Mouse (Mus musculus): ENCODE measurements around the gene Rps6ka2. TPM values are rescaled to one million over a fixed set of nuclear protein-coding genes. Genes with fewer than 3 reads are reported as not detected.
"Not testable (repeated sequence)": the region's sequence is repeated elsewhere in the genome, so short reads cannot be mapped to it uniquely, and the experiment has no call there.

Gene Rps6ka2
- polyA plus RNA-seq, 1 experiment from 2014 or later, result 12.9 TPM

DNA sequence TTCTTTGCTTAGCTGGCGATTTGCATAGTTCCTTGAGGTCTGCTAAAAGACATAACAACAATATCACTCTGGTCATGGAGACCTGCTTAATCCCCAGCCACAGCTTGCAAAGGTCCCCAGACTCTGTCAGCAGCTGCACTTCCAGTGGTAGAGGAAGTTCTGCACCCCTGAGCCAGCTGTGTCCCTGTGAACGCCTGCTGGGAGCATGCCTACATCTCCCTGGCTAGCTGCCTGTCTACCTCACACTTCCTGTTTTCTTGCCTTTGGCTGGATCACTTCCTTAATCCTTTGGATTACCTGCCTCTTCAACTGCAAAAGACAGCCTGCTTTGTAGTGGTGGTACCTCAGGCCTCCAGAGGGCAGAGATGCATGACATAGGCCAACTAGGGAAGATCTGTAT, 6.5 kb downstream of the Rps6ka2 start:
- ATAC-seq (ENCODE audit: borderline replicate concordance, extremely low read depth, low FRiP score, low TSS enrichment), result no peak
- no peaks in the 10 kb centered on the region for H3K36me3 ChIP-seq

DNA sequence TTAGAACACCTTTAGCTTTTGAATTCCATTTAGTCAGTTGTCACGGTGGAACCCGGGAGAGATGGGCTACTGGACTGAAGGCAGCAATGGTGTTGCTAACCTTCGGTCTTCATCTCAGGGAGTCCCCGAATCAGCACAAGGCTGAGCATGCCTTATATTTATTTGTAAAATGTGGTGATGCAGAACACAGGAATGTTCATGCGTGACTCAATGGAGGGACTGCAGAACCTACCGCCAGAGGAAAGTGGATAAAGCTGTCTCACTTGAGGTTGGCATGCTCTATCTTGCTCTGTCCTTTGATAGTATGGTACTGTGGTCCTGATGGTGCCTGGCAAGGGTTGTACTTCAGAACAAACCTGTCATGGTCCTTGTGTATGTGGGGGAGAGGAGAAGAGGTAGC, 8.3 kb downstream of the Rps6ka2 start:
- Histone ChIP-seq H3K4me2 (no peak overlapping the region), H3K4me1 (0 out of 2 replicates have a peak, but pooled peaks cover 13% of the 10 kb centered on the region), H3K27me3 (no peaks in the 10 kb centered on the region), H3K9ac (no peak overlapping the region), H3K36me3 (no peaks in the 10 kb centered on the region), H3K9me3 (no peaks in the 10 kb centered on the region), H3K27ac (no peak overlapping the region), H3K4me3 (no peak overlapping the region)
- 89% methylated on average over 6 of the region's 6 CpGs for WGBS
- ATAC-seq (ENCODE audit: borderline replicate concordance, extremely low read depth, low FRiP score, low TSS enrichment), result no peak

More for the DNA sequence above, 6.5 kb downstream of the Rps6ka2 start:
- no peaks in the 10 kb centered on the region for H3K27me3 ChIP-seq
- peak overlapping the region; percentile 36 for H3K27ac ChIP-seq
- H3K4me1 ChIP-seq, result 0 out of 2 replicates have a peak, but pooled peaks cover 13% of the 10 kb centered on the region
- no peak overlapping the region for H3K4me2 ChIP-seq
- H3K9me3 ChIP-seq, result no peaks in the 10 kb centered on the region
- H3K4me3 ChIP-seq, result no peak overlapping the region
- WGBS, result 24% methylated on average over 2 of the region's 2 CpGs
- H3K9ac ChIP-seq, result no peak overlapping the region

DNA sequence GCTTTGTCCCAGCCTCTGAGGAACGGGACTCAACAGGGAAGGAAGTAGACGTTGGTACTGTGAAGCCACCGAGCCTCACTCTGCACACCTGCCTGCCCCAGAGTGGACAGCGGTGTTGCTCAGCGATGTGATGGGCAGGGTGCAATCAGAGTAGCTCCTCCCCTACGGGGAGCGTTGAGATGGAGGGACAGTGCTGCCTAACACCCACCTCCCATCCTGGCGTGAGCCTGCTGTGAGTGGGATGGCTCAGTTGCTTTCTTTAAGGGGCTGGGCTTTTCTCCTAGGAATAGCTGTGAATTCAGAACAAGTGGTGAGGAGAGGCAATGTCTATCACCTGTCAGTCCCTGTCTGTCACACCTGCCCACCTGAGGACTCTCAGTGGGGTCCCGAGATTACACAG, 12.3 kb downstream of the Rps6ka2 start:
- Histone ChIP-seq H3K9ac (no peak overlapping the region), H3K4me1 (peaks cover 9% of the 10 kb centered on the region), H3K36me3 (no peaks in the 10 kb centered on the region), H3K4me3 (no peak overlapping the region), H3K4me2 (no peak overlapping the region), H3K27me3 (no peaks in the 10 kb centered on the region), H3K27ac (no peak overlapping the region), H3K9me3 (no peaks in the 10 kb centered on the region)
- no peak for ATAC-seq (ENCODE audit: borderline replicate concordance, extremely low read depth, low FRiP score, low TSS enrichment)
- WGBS, result 48% methylated on average over 9 of the region's 9 CpGs

DNA sequence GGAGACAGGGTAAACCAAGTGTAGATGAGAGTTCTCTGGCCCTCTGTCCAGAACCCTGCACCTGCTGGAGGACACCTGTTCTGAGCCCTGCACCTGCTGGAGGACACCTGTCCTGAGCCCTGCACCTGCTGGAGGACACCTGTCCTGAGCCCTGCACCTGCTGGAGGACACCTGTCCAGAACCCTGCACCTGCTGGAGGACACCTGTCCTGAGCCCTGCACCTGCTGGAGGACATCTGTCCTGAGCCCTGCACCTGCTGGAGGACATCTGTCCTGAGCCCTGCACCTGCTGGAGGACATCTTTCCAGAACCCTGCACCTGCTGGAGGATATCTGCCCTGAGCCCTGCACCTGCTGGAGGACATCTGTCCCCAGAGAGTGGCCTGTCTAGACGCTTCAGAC, 17.1 kb downstream of the Rps6ka2 start:
- not testable (repeated sequence) for H3K4me3 ChIP-seq; H3K27me3 ChIP-seq; H3K4me2 ChIP-seq; H3K9ac ChIP-seq; H3K4me1 ChIP-seq; H3K9me3 ChIP-seq; H3K36me3 ChIP-seq; H3K27ac ChIP-seq; ATAC-seq (ENCODE audit: borderline replicate concordance, extremely low read depth, low FRiP score, low TSS enrichment)
- 79% methylated on average over 1 of the region's 1 CpGs for WGBS

DNA sequence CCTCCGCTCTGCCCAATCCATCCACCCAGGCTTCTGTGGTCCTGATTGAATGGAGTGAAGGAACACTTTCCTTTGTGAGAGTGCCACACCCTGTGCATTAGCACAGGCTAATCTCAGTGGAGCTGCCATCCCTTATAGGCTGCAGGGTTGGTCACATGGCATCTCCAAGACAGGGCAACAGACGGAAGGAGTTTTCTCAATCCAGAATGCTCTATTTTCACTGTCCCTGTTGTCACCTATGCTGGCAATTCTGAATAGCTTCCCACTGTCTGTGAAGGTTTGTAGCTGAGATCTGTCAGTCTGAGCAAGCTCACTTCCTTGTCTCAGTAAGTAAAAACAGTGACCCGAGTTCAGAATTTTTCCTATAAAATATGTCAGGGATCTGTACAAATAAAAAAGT, 19.5 kb downstream of the Rps6ka2 start:
- 87% methylated on average over 3 of the region's 3 CpGs for WGBS
- ATAC-seq (ENCODE audit: borderline replicate concordance, extremely low read depth, low FRiP score, low TSS enrichment), result no peak
- Histone ChIP-seq H3K4me1 (no peaks in the 10 kb centered on the region), H3K4me2 (no peak overlapping the region), H3K36me3 (no peaks in the 10 kb centered on the region), H3K27ac (no peak overlapping the region), H3K9me3 (no peaks in the 10 kb centered on the region), H3K27me3 (no peaks in the 10 kb centered on the region), H3K4me3 (no peak overlapping the region), H3K9ac (no peak overlapping the region)

DNA sequence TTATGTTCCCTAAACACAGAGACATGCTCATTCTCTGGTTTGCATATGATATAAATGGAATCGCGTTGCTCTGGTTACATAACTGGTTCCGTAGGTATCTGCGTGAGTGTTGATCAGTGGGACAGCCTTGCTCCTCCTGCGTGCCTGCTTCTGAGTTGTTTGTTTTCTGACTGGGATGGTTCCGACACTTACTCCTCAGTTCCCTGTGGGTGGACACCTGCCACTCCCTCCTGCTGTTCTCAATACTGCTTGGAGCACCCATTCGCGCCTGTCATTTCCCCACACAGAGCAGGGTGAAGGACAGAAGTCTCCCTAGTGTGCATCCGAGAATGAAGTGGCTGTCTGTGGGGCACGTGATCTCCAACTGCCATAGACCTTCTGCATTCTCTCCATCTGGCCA, 20.1 kb downstream of the Rps6ka2 start:
- no peaks in the 10 kb centered on the region for H3K36me3 ChIP-seq
- no peak overlapping the region for H3K9ac ChIP-seq
- WGBS, result 77% methylated on average over 10 of the region's 10 CpGs
- no peak overlapping the region for H3K4me3 ChIP-seq
- H3K4me1 ChIP-seq, result no peaks in the 10 kb centered on the region
- no peaks in the 10 kb centered on the region for H3K27me3 ChIP-seq
- H3K4me2 ChIP-seq, result no peak overlapping the region
- no peak overlapping the region for H3K27ac ChIP-seq
- ATAC-seq (ENCODE audit: borderline replicate concordance, extremely low read depth, low FRiP score, low TSS enrichment), result no peak
- H3K9me3 ChIP-seq, result no peaks in the 10 kb centered on the region

DNA sequence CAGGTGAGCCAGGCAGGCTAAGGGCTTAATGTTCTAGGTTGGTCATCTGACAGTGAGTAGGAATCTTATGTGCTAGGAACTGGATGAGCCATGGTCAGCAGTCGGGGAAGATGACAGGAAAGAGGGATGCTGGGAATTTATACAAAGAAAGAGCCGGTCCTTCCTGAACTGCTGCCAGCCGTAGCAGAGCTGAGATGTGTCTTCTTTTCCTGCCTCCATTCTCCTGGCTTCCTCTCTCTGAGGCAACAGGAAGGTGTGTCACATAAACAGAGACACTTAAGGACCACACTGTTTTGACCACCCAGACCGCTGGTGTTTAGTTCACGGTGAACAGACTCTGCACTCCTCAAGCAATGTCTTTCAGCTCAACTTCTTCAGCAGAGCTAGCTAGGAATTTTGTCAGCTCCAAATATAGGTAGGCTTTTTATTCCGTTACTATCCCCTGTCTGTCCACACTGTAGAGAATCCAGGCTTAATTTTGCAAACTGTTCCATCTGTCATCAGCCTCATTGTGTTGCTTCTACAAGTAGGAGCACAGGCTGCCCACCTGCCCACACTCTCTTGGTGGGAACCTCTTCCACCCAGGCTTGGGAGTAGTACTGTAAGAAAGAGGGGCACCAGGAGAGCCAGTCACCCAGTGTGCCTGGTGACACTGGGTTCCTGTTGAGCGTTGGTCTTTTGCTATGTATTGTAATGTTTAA, 24.4 kb downstream of the Rps6ka2 start:
- Histone ChIP-seq H3K4me1 (0 out of 2 replicates have a peak, but pooled peaks cover 6% of the 10 kb centered on the region), H3K9me3 (no peaks in the 10 kb centered on the region), H3K36me3 (no peaks in the 10 kb centered on the region), H3K27ac (peak overlapping the region; percentile 38; the same call in 1 of the 2 replicates), H3K27me3 (no peaks in the 10 kb centered on the region), H3K9ac (no peak overlapping the region), H3K4me2 (no peak overlapping the region), H3K4me3 (no peak overlapping the region)
- 58% methylated on average over 7 of the region's 7 CpGs for WGBS
- ATAC-seq (ENCODE audit: borderline replicate concordance, extremely low read depth, low FRiP score, low TSS enrichment), result 0 out of 2 replicates have a peak, but pooled peaks have one; percentile 57

DNA sequence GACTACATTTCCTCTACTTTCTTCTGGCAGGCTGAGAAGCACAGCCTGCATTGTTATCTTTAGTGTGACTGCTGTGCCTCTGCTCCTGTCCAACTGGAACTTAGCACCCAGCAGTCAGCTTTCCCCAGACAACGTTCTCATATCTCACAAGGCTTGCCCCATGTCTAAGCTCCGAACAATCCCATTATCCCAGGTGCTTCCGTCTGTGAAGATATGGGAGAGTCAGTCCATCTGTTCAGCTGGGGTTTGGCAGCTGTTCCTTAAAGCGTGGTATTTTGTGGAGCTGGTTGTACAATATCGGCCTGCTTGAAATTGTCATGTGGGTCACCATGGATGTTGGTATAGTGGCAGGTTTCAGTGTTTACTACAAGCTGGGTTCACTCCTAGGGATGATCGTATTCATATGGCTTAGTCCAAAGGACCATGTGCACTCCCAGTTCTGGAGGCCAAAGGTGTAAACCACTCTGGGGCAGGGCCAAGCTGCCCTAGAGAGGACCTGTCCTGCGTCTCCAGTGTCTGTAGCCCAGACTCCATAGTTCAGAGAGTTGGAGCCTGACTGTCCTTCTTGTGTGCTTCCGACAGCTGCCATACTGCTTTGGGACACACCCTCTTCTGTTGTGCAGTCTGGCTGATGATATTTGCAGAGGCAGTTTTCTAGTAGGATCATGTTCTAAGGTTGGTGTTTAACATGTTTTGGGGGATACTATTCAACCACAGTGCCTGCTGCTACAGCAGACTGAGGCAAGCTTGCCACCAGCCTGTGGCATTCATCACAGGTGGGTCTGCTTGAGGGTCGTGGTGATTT, 27.4 kb downstream of the Rps6ka2 start:
- 58% methylated on average over 9 of the region's 9 CpGs for WGBS
- ATAC-seq (ENCODE audit: borderline replicate concordance, extremely low read depth, low FRiP score, low TSS enrichment), result no peak
- H3K4me3 ChIP-seq, result no peak overlapping the region
- no peak overlapping the region for H3K27ac ChIP-seq
- peaks cover 9% of the 10 kb centered on the region; the same call in 1 of the 2 replicates for H3K4me1 ChIP-seq
- H3K36me3 ChIP-seq, result no peaks in the 10 kb centered on the region
- H3K4me2 ChIP-seq, result no peak overlapping the region
- H3K9me3 ChIP-seq, result no peaks in the 10 kb centered on the region
- H3K9ac ChIP-seq, result no peak overlapping the region
- no peaks in the 10 kb centered on the region for H3K27me3 ChIP-seq

DNA sequence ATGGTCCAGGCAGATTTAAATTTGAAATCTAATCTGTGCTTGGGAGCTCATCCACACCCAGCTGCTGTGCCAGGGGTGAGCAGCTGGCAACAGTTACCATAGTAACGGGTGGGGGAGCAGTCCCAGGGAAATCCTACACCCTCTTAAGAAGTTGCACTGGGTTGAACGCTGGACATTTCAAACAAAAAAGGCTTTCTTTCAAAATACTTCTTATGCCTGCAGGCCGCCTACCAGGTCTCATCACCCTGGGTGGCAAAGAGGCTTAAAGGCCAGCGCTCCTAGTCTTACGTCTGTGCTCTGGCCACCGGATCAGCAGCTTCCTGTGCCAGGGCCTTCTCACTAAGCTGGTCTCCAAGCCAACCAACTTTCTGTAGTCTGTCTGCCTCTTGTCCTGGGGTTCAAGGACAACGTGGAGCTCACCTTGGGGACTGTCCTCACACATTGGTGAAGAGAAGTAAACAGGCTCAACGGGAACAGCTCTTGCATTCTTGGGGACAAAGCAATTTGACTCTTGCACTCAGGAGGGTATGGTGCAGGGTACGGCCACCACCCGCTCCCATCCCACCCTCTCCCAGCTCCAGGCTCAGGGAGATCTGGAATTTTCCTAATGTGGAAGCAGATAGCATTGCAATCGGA, 35.0 kb downstream of the Rps6ka2 start:
- Histone ChIP-seq H3K9me3 (no peaks in the 10 kb centered on the region), H3K9ac (no peak overlapping the region), H3K36me3 (no peaks in the 10 kb centered on the region), H3K4me2 (no peak overlapping the region), H3K27ac (no peak overlapping the region), H3K27me3 (no peaks in the 10 kb centered on the region), H3K4me1 (peaks cover 12% of the 10 kb centered on the region; the same call in 1 of the 2 replicates), H3K4me3 (no peak overlapping the region)
- no peak for ATAC-seq (ENCODE audit: borderline replicate concordance, extremely low read depth, low FRiP score, low TSS enrichment)
- 50% methylated on average over 11 of the region's 11 CpGs for WGBS

DNA sequence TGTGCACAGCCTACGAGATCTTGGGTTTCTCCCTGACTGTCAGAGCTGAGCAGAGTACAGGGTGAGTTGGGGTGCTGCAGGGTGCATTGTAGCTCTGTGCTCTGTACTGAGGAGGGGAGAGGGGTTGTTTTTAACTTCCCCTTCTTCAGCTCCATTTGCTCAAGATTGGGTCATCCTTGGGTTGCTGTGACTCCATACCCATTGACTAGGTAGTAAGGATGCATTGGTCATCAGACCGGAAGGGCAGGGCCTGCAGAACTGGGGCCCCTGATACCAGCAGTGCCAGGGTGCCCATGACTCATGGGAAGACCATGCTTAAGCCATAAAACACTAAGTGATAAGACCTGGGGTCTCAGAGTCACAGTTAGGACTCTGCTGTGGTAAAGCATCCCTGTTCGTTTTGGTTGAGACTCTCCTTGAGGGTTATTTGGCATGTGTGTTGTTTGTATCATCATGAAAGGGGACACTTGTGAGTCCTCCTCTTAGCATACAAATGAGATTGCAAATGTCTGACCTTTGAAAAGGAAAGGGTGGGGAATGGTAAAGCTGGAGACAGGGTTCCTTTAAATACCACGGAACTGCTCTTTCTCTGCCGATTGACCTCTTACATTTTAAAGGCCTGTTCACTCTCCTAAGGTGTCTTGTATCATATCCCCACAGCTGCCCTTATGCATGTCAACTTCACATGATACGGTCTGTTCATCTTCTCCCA, 36.7 kb downstream of the Rps6ka2 start:
- H3K9me3 ChIP-seq, result no peaks in the 10 kb centered on the region
- ATAC-seq (ENCODE audit: borderline replicate concordance, extremely low read depth, low FRiP score, low TSS enrichment), result no peak
- no peak overlapping the region for H3K9ac ChIP-seq
- H3K27ac ChIP-seq, result no peak overlapping the region
- H3K36me3 ChIP-seq, result no peaks in the 10 kb centered on the region
- H3K4me2 ChIP-seq, result no peak overlapping the region
- no peaks in the 10 kb centered on the region for H3K27me3 ChIP-seq
- H3K4me1 ChIP-seq, result peaks cover 14% of the 10 kb centered on the region; the same call in 1 of the 2 replicates
- whole genome bisulfite sequencing, result 86% methylated on average over 6 of the region's 6 CpGs
- no peak overlapping the region for H3K4me3 ChIP-seq

DNA sequence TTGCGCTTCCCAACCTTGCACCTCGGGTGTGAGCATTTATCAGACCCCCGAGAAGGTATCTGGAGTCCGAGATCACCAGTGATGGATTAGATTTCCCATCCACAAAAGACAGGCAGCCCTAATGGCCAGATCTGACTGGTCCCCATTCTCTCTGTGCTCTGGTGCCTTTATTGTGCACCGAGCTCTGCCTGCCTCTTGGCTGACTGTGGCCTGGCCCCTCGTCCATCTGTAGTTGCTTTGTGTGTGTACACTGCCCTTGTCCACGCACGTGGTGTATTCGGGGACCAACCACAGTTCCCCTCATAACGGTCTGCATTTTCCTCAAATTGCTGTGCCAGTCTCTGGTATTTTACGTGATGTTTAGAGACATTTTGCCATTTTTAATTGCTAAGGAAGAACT, 40.7 kb downstream of the Rps6ka2 start:
- no peak for ATAC-seq (ENCODE audit: borderline replicate concordance, extremely low read depth, low FRiP score, low TSS enrichment)
- Histone ChIP-seq H3K9me3 (no peaks in the 10 kb centered on the region), H3K27me3 (no peaks in the 10 kb centered on the region), H3K27ac (no peak overlapping the region), H3K4me2 (no peak overlapping the region), H3K4me3 (no peak overlapping the region), H3K36me3 (no peaks in the 10 kb centered on the region), H3K4me1 (0 out of 2 replicates have a peak, but pooled peaks cover 7% of the 10 kb centered on the region), H3K9ac (no peak overlapping the region)
- WGBS, result 64% methylated on average over 11 of the region's 11 CpGs

Data from lung, embryonic 15.5 days (tissue).